Mouse (Mus musculus): ENCODE data around the gene Ano1.

DNA sequence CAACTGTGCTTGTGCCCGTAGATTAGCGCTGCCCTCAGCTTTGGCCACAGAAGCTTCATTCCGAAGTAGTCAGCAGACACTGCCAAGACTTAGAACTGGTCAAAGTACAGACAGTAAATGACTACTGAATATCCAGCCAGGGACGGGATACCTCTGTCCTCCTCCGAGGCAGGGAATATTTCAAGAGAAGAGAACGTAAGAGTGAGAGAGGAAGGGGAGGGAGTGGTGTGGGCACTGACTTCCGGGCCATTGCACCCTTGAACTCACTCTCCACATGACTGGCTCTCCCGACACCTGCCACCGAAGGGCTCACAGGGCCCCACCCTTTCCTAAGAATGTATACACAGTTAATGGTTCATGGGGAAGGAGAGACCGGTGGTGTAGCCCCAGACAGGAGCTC is 41.5 kb upstream of the Ano1 start:
- TF ChIP-seq CTCF (IDR thresholded peaks at IDR 0.05; ENCODE audit: control insufficient read depth, insufficient read depth, low read length) (no peak), POLR2A (IDR thresholded peaks at IDR 0.05; ENCODE audit: borderline replicate concordance, control insufficient read depth, low read depth, low read length) (no peak)

All from bone marrow, adult 2 months (tissue).